ENCODE assay signal across 15 mouse cellular contexts in the genomic region with DNA sequence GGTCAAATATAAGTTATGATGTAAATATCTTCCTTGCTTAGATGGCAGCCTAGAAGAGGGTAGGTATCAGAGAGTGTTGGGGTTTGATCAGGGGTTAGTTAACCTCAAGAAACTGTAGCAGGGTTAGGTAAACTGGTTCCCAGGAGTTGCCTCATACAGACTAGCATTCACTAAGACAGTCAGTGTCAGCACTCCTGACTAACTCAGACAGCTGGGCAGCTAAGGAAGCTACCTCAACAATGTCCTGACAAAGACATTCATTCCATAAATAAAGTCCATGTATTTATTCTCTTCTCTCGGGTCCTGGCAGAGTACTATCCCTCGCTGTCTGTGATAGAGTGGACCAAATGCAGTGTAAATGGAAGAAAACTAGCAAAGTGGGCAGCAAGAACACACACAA. TPM values are rescaled to one million over a fixed set of nuclear protein-coding genes. Genes with fewer than 3 reads are reported as not detected.
"Had no signal": no experiment of that assay in that cellular context is flagged by ENCODE, and none has a peak within 500 bp of the region (broad histone marks: within the 10 kb centered on the region; RNA-seq: fewer than 3 reads in every experiment).

No protein-coding gene starts in this region.

- H3K36me3 ChIP-seq: midbrain, embryonic 10.5 days; midbrain, embryonic 12.5 days; neural tube, embryonic 12.5 days; stomach, embryonic 15.5 days had no signal

- H3K4me3 ChIP-seq: midbrain, embryonic 10.5 days; midbrain, embryonic 12.5 days; neural tube, embryonic 12.5 days; stomach, embryonic 15.5 days had no signal

- DNase-seq: lung, adult 18-20 months; lung, embryonic 14.5 days; lung, postnatal 10 days; lung, postnatal 4 days; midbrain, embryonic 14.5 days; right cerebral cortex, postnatal 14 days; thymus, adult 2 months; thymus, postnatal 36 days had no signal

- H3K27ac ChIP-seq: midbrain, embryonic 10.5 days; midbrain, embryonic 12.5 days; neural tube, embryonic 12.5 days; stomach, embryonic 15.5 days; stomach, postnatal 0 days had no signal

- H3K4me1 ChIP-seq: neural tube, embryonic 12.5 days had no signal

- H3K27me3 ChIP-seq: midbrain, embryonic 12.5 days; neural tube, embryonic 12.5 days; stomach, embryonic 15.5 days had no signal

- H3K9ac ChIP-seq: lung, embryonic 14.5 days; midbrain, embryonic 12.5 days; neural tube, embryonic 12.5 days; stomach, embryonic 15.5 days had no signal

- H3K4me2 ChIP-seq: lung, embryonic 14.5 days; midbrain, embryonic 12.5 days; neural tube, embryonic 12.5 days; stomach, embryonic 15.5 days had no signal

- ATAC-seq: midbrain, embryonic 16.5 days had no signal

- H3K9me3 ChIP-seq: midbrain, embryonic 10.5 days; midbrain, embryonic 12.5 days; neural tube, embryonic 12.5 days; stomach, embryonic 15.5 days had no signal

RNA-seq across cellular contexts. Expression of a gene that starts 45.1 kb away (rescaled TPM):
- total RNA-seq: neutrophil, adult 5-6 weeks had no signal
